Mouse (Mus musculus): ENCODE results near the gene Cltc.

DNA sequence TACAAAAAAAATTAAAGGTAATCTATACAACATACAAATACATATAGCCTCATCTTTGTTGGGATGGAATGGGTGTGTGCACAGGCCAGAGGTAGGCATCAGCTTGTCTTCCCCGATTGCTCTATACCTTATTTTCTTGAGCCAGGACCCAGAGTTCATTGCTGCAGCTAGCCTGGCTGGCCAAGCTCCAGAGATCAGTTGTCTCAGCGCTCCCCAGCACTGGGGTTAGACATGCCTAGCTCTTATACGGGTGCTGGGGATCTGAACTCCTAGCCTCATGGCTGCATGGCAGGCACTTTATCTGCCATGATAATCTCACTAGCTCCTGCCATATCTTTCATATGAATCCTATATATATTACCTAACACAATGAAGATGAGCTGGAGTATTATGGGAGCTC lies 89.2 kb downstream of the Cltc start:
- no peak for TF ChIP-seq CTCF (IDR thresholded peaks at IDR 0.05)
- TF ChIP-seq POLR2A (IDR thresholded peaks at IDR 0.05; ENCODE audit: insufficient read depth, low read depth, low read length): no peak

All from heart, adult 2 months (tissue).